Mouse (Mus musculus): ENCODE measurements around the gene Stx4a. TPM values are rescaled to one million over a fixed set of nuclear protein-coding genes. Genes with fewer than 3 reads are reported as not detected.
"Not testable (repeated sequence)": the region's sequence is repeated elsewhere in the genome, so short reads cannot be mapped to it uniquely, and the experiment has no call there.

Gene Stx4a
- polyA plus RNA-seq, 2 experiments: 41.0 to 147 TPM

DNA sequence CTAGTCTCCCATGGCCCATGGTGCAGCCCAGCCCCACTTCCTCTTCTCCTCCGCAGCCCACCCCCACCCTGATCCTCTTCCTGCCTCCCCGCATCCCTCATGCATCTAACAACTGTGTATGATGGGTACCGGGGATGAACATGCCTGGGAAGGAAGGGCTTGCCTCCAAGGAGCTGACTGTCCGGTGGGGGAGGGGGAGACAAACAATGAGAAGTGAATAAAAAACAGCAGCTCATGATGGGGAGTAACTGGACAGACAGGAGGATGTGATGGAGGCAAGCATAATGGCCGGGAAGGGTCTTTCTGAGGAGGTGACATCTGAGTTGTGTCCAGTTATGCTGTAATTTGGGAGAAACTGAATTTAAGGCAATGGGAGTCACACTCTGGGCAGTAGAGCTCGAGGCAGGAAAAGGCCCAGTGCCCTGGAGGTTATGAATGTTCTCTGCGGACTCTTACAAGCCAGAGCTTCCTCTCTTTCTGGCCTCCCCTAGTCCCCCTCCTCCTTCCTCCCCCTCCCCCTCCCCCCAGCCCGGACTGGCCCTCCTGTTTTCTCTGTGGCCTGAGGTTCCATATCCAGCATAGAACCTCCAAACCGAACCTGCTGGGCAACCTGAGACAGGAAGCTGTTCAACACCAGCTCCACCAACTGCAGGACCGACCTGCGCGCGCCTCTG, 3.1 kb upstream of the Stx4a start:
- no peak for ATAC-seq (ENCODE audit: low FRiP score, low read depth)
- no peaks in the 10 kb centered on the region for H3K9me3 ChIP-seq (ENCODE audit: control insufficient read depth, low read length)
- no peak overlapping the region for H3K4me3 ChIP-seq (replicated peaks; ENCODE audit: low read length)
- H3K9ac ChIP-seq (ENCODE audit: low read depth, low read length, severe bottlenecking): no peak overlapping the region
- H3K27ac ChIP-seq (replicated peaks; ENCODE audit: low read depth, low read length): no peak overlapping the region
- WGBS: 74% methylated on average over 11 of the region's 13 CpGs
- peaks cover 19% of the 10 kb centered on the region for H3K4me1 ChIP-seq (ENCODE audit: control insufficient read depth, insufficient read depth, low read length)
- DNase-seq (ENCODE audit: low spot score): no peak
- no peaks in the 10 kb centered on the region for H3K27me3 ChIP-seq (ENCODE audit: control insufficient read depth, insufficient read depth, low read length)
- H3K4me2 ChIP-seq (replicated peaks; ENCODE audit: low read depth, low read length, severe bottlenecking): no peak overlapping the region
- no peak for TF ChIP-seq POLR2A (IDR thresholded peaks at IDR 0.05; ENCODE audit: borderline replicate concordance, extremely low read depth, insufficient read depth, insufficient read length)
- H3K36me3 ChIP-seq (ENCODE audit: control insufficient read depth, insufficient read depth, low read length): 0 out of 2 replicates have a peak, but pooled peaks cover 9% of the 10 kb centered on the region

DNA sequence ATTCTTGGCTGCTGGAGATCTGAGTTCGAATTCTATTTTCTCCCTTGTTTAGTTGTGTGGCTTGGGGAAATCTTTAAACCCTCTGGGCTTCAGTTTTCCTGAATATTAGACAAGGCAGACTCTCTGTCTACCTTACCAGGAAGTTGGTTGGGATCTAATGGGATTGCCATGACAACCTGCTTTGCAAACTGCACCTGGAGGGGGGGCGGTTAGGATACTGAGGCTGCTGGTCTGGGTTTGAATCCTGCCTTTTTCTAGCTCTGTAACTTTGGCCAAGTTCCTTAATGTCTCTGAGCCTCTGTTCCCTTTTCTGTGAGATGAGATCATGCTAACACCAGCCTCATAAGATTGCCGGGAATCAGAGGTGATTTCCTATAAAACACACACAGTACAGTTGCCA, 1.6 kb upstream of the Stx4a start:
- Histone ChIP-seq H3K9ac (ENCODE audit: low read depth, low read length, severe bottlenecking) (no peak overlapping the region), H3K27ac (replicated peaks; ENCODE audit: low read depth, low read length) (no peak overlapping the region), H3K4me3 (replicated peaks; ENCODE audit: low read length) (no peak overlapping the region), H3K4me2 (replicated peaks; ENCODE audit: low read depth, low read length, severe bottlenecking) (no peak overlapping the region), H3K9me3 (ENCODE audit: control insufficient read depth, low read length) (no peaks in the 10 kb centered on the region), H3K36me3 (ENCODE audit: control insufficient read depth, insufficient read depth, low read length) (0 out of 2 replicates have a peak, but pooled peaks cover 9% of the 10 kb centered on the region), H3K27me3 (ENCODE audit: control insufficient read depth, insufficient read depth, low read length) (no peaks in the 10 kb centered on the region), H3K4me1 (ENCODE audit: control insufficient read depth, insufficient read depth, low read length) (peaks cover 19% of the 10 kb centered on the region)
- no peak for TF ChIP-seq POLR2A (IDR thresholded peaks at IDR 0.05; ENCODE audit: borderline replicate concordance, extremely low read depth, insufficient read depth, insufficient read length)
- WGBS: 72% methylated on average over 3 of the region's 3 CpGs
- ATAC-seq (ENCODE audit: low FRiP score, low read depth): no peak
- DNase-seq (ENCODE audit: low spot score): no peak

GRCm38 (mm10) chr7:127823236-127824171, 590 bp upstream of the Stx4a start:
- Histone ChIP-seq H3K4me3 (replicated peaks; ENCODE audit: low read length) (peak overlapping the region; percentile 62), H3K4me1 (ENCODE audit: control insufficient read depth, insufficient read depth, low read length) (peaks cover 19% of the 10 kb centered on the region), H3K4me2 (replicated peaks; ENCODE audit: low read depth, low read length, severe bottlenecking) (peak overlapping the region; percentile 56), H3K9ac (ENCODE audit: low read depth, low read length, severe bottlenecking) (peak overlapping the region; percentile 70), H3K9me3 (ENCODE audit: control insufficient read depth, low read length) (no peaks in the 10 kb centered on the region), H3K27ac (replicated peaks; ENCODE audit: low read depth, low read length) (peak overlapping the region; percentile 48; the same call in 1 of the 2 replicates), H3K36me3 (ENCODE audit: control insufficient read depth, insufficient read depth, low read length) (0 out of 2 replicates have a peak, but pooled peaks cover 4% of the 10 kb centered on the region), H3K27me3 (ENCODE audit: control insufficient read depth, insufficient read depth, low read length) (no peaks in the 10 kb centered on the region)
- DNase-seq (ENCODE audit: low spot score): no peak
- 46% methylated on average over 7 of the region's 11 CpGs for WGBS
- 0 out of 2 replicates have a peak, but pooled peaks have one; percentile 3 for ATAC-seq (ENCODE audit: low FRiP score, low read depth)
- no peak for TF ChIP-seq POLR2A (IDR thresholded peaks at IDR 0.05; ENCODE audit: borderline replicate concordance, extremely low read depth, insufficient read depth, insufficient read length)

DNA sequence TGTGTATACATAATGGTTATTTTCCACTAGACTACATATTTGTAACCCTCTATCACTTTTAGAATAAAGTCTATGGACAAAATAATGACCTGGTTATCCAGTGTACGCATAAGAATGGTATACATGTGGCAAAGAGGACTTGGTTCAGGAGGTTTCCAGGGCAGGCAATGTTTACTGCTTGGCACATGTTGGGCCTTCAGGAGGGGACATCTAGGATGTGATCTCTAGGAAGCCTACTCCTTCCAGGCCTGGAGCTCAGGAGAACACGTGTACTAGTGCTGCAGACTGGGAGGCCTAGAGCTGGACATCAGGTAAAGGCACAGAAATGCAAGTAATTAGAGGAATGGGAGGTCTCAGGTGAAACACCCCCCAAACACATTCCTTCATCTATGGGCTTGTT, 11.5 kb downstream of the Stx4a start:
- ATAC-seq (ENCODE audit: low FRiP score, low read depth) (no peak), DNase-seq (ENCODE audit: low spot score) (no peak)
- 74% methylated on average over 2 of the region's 2 CpGs for WGBS

DNA sequence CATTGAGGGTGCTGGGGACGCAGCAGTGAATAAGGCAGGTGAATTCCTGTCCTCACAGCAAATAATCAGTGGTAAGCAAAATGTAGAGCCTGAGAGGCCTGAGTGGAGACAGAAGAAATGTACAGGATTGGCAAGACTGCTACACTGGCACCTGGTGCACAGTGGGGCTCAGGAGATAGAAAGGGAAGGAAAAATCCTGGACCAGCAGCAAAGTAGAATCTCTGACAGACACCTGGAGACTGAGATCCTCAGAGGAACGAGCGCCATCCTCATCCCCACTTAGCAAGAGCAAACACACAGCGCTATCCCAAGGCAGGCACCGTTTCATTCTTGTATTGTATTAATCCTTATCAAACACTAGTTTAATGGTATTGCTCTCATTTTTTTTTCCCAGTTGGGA, 13.4 kb downstream of the Stx4a start:
- DNase-seq (ENCODE audit: low spot score): no peak
- ATAC-seq (ENCODE audit: low FRiP score, low read depth): no peak
- Histone ChIP-seq H3K4me3 (replicated peaks; ENCODE audit: low read length) (no peak overlapping the region), H3K27ac (replicated peaks; ENCODE audit: low read depth, low read length) (no peak overlapping the region), H3K4me1 (ENCODE audit: control insufficient read depth, insufficient read depth, low read length) (0 out of 2 replicates have a peak, but pooled peaks cover 8% of the 10 kb centered on the region), H3K4me2 (replicated peaks; ENCODE audit: low read depth, low read length, severe bottlenecking) (no peak overlapping the region), H3K9me3 (ENCODE audit: control insufficient read depth, low read length) (no peaks in the 10 kb centered on the region), H3K9ac (ENCODE audit: low read depth, low read length, severe bottlenecking) (no peak overlapping the region), H3K36me3 (ENCODE audit: control insufficient read depth, insufficient read depth, low read length) (no peaks in the 10 kb centered on the region), H3K27me3 (ENCODE audit: control insufficient read depth, insufficient read depth, low read length) (no peaks in the 10 kb centered on the region)
- 90% methylated on average over 5 of the region's 5 CpGs for WGBS
- no peak for TF ChIP-seq POLR2A (IDR thresholded peaks at IDR 0.05; ENCODE audit: borderline replicate concordance, extremely low read depth, insufficient read depth, insufficient read length)

More for the DNA sequence above, 11.5 kb downstream of the Stx4a start:
- no peak overlapping the region for H3K4me2 ChIP-seq (replicated peaks; ENCODE audit: low read depth, low read length, severe bottlenecking)
- no peaks in the 10 kb centered on the region for H3K9me3 ChIP-seq (ENCODE audit: control insufficient read depth, low read length)
- TF ChIP-seq POLR2A (IDR thresholded peaks at IDR 0.05; ENCODE audit: borderline replicate concordance, extremely low read depth, insufficient read depth, insufficient read length): no peak
- H3K27ac ChIP-seq (replicated peaks; ENCODE audit: low read depth, low read length): no peak overlapping the region
- 0 out of 2 replicates have a peak, but pooled peaks cover 2% of the 10 kb centered on the region for H3K4me1 ChIP-seq (ENCODE audit: control insufficient read depth, insufficient read depth, low read length)
- H3K9ac ChIP-seq (ENCODE audit: low read depth, low read length, severe bottlenecking): no peak overlapping the region
- no peaks in the 10 kb centered on the region for H3K36me3 ChIP-seq (ENCODE audit: control insufficient read depth, insufficient read depth, low read length)
- no peaks in the 10 kb centered on the region for H3K27me3 ChIP-seq (ENCODE audit: control insufficient read depth, insufficient read depth, low read length)
- no peak overlapping the region for H3K4me3 ChIP-seq (replicated peaks; ENCODE audit: low read length)

GRCm38 (mm10) chr7:127837878-127838277, 13.8 kb downstream of the Stx4a start:
- not testable (repeated sequence) for H3K4me3 ChIP-seq (replicated peaks; ENCODE audit: low read length); H3K9me3 ChIP-seq (ENCODE audit: control insufficient read depth, low read length); H3K27me3 ChIP-seq (ENCODE audit: control insufficient read depth, insufficient read depth, low read length); H3K9ac ChIP-seq (ENCODE audit: low read depth, low read length, severe bottlenecking); H3K27ac ChIP-seq (replicated peaks; ENCODE audit: low read depth, low read length); H3K36me3 ChIP-seq (ENCODE audit: control insufficient read depth, insufficient read depth, low read length); ATAC-seq (ENCODE audit: low FRiP score, low read depth); DNase-seq (ENCODE audit: low spot score); H3K4me2 ChIP-seq (replicated peaks; ENCODE audit: low read depth, low read length, severe bottlenecking)
- 76% methylated on average over 4 of the region's 4 CpGs for WGBS
- 0 out of 2 replicates have a peak, but pooled peaks cover 12% of the 10 kb centered on the region for H3K4me1 ChIP-seq (ENCODE audit: control insufficient read depth, insufficient read depth, low read length)

DNA sequence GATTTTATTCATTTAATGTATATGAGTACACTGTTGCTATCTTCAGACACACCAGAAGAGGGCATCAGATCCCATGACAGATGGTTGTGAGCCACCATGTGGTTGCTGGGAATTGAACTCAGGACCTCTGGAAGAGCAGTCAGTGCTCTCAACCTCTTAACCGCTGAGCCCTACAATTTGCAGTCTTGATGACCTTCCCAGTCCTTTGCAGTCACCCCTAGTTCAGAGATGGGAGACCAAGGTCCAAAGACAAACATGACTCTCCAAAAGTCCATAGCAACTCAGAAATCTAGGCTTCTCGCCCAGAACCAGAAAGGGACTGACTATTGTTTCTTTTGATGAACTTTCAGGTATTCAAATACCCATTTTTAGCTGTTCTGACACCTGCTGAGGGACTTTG, 15.9 kb downstream of the Stx4a start:
- peaks cover 14% of the 10 kb centered on the region; the same call in 1 of the 2 replicates for H3K36me3 ChIP-seq (ENCODE audit: control insufficient read depth, insufficient read depth, low read length)
- H3K27ac ChIP-seq (replicated peaks; ENCODE audit: low read depth, low read length); ATAC-seq (ENCODE audit: low FRiP score, low read depth); H3K27me3 ChIP-seq (ENCODE audit: control insufficient read depth, insufficient read depth, low read length); DNase-seq (ENCODE audit: low spot score); H3K9ac ChIP-seq (ENCODE audit: low read depth, low read length, severe bottlenecking); H3K4me3 ChIP-seq (replicated peaks; ENCODE audit: low read length); H3K4me2 ChIP-seq (replicated peaks; ENCODE audit: low read depth, low read length, severe bottlenecking); H3K9me3 ChIP-seq (ENCODE audit: control insufficient read depth, low read length): not testable (repeated sequence)
- WGBS: 90% methylated on average over 2 of the region's 2 CpGs
- H3K4me1 ChIP-seq (ENCODE audit: control insufficient read depth, insufficient read depth, low read length): 0 out of 2 replicates have a peak, but pooled peaks cover 12% of the 10 kb centered on the region

All from limb, embryonic 14.5 days (tissue).